Mouse (Mus musculus) embryonic facial prominence, embryonic 12.5 days (tissue): ENCODE measurements around the gene Elmo1. TPM values are rescaled to one million over a fixed set of nuclear protein-coding genes. Genes with fewer than 3 reads are reported as not detected.

Source experiments
- ATAC-seq: fragments of 200-750 bp; cut with Nextera tagmentation; 2 replicates; pipeline ENCODE4 v1.8.0; 2017; ENCODE audit not compliant: insufficient number of reproducible peaks, insufficient read depth, low FRiP score, low TSS enrichment
- H3K27ac ChIP-seq: fragments of 300-500 bp; sonication (generic); 2 replicates; pipeline ENCODE4 v1.5.1; 2016; ENCODE audit warnings: mild to moderate bottlenecking
- H3K27me3 ChIP-seq: fragments of 300-500 bp; sonication (generic); 2 replicates; pipeline ENCODE4 v1.6.1; 2016; ENCODE audit warnings: mild to moderate bottlenecking, moderate library complexity
- H3K36me3 ChIP-seq: fragments of 300-500 bp; sonication (generic); 2 replicates; pipeline ENCODE4 v1.6.1; 2016; ENCODE audit warnings: mild to moderate bottlenecking
- H3K4me1 ChIP-seq: fragments of 300-500 bp; sonication (generic); 2 replicates; pipeline ENCODE4 v1.6.1; 2016
- H3K4me2 ChIP-seq: fragments of 300-500 bp; sonication (generic); replicated peaks from 2 replicates; pipeline ENCODE4 v1.6.1; 2016; ENCODE audit warnings: mild to moderate bottlenecking, moderate library complexity
- H3K4me3 ChIP-seq: fragments of 300-500 bp; sonication (generic); 2 replicates; pipeline ENCODE4 v1.5.1; 2016; ENCODE audit warnings: mild to moderate bottlenecking
- H3K9ac ChIP-seq: fragments of 300-500 bp; sonication (generic); 2 replicates; pipeline ENCODE4 v1.6.1; 2016; ENCODE audit warnings: mild to moderate bottlenecking, moderate library complexity
- H3K9me3 ChIP-seq: fragments of 300-500 bp; sonication (generic); 2 replicates; pipeline ENCODE4 v1.6.1; 2016; ENCODE audit warnings: mild to moderate bottlenecking, moderate library complexity
- whole genome bisulfite sequencing: fragments of 180-500 bp; shearing (Covaris S2); methylation state at CpG from one replicate; pipeline ENCODE4 v1.1.7; 2016; 5-methylcytosine and 5-hydroxymethylcytosine counted together
- polyA plus RNA-seq: library from polyadenylated mRNA; unstranded; fragments of >200 nt; fragmentation: Nextera tagmentation; extraction: Ambion mirVana; gene quantifications from 2 replicates; pipeline ENCODE4 v1.2.1, GENCODE M21; 2016

Gene Elmo1
- polyA plus RNA-seq, 1 experiment from 2014 or later, result 11.1 TPM

DNA sequence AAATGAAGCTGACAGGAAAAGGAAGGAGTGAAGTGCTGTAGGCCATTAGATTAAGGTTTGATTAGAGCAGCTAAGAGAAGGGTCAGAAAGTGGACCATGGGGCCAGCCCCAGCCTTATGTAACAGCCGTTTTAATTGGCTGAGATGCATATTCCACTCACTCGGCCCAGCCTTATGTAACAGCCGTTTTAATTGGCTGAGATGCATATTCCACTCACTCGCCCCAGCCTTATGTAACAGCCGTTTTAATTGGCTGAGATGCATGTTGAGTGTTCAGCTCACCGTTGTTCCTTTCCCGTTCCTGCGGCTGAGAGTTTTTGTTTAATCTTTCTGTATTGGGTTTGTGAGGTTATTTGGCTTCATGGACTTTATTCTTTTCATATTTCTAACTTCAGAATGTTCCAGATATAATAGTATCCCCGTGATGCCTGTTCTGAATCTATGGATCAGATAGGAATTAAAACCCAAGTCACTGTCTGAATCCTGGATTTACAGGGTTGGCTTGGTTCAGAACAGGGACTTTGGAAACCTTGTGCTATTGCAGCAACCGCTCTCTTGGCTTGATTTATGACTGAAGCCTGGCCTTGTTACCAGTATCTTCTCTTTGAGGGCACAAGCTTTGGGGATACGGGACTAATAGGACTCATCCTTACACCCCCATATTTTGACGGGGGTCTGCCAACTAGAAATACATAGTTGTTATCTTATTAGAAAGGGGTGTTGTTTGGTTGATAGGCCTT lies 114.8 kb downstream of the Elmo1 start:
- H3K4me1 ChIP-seq, result no peaks in the 10 kb centered on the region
- no peak overlapping the region for H3K4me2 ChIP-seq
- H3K27me3 ChIP-seq, result no peaks in the 10 kb centered on the region
- H3K36me3 ChIP-seq, result no peaks in the 10 kb centered on the region
- no peaks in the 10 kb centered on the region for H3K9me3 ChIP-seq
- H3K27ac ChIP-seq, result no peak overlapping the region
- 88% methylated on average over 12 of the region's 12 CpGs for WGBS
- no peak for ATAC-seq
- no peak overlapping the region for H3K4me3 ChIP-seq
- H3K9ac ChIP-seq, result no peak overlapping the region

DNA sequence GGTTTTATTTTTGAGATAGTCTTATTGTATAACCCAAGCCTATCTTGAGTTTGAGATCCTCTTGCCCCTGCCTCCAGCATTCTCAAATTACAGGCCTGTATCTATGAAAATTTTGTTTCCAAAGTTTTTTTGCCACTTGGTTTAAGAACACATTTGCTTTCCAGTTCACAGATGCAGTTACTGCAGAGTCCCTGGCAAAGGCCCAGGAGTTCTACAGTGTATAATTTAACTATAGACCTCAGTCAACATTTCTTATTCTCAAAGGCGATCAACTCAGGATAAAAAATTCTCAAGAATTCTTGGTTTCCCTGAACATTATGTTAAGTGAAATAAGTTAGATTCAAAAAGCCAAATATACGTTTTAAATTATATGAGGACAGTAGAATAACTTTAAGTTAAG lies 115.3 kb downstream of the Elmo1 start:
- no peak overlapping the region for H3K4me3 ChIP-seq
- H3K4me2 ChIP-seq, result no peak overlapping the region
- no peak overlapping the region for H3K9ac ChIP-seq
- H3K36me3 ChIP-seq, result no peaks in the 10 kb centered on the region
- H3K27ac ChIP-seq, result no peak overlapping the region
- H3K9me3 ChIP-seq, result no peaks in the 10 kb centered on the region
- no peaks in the 10 kb centered on the region for H3K27me3 ChIP-seq
- 87% methylated on average over 2 of the region's 2 CpGs for WGBS
- no peak for ATAC-seq
- H3K4me1 ChIP-seq, result no peaks in the 10 kb centered on the region

DNA sequence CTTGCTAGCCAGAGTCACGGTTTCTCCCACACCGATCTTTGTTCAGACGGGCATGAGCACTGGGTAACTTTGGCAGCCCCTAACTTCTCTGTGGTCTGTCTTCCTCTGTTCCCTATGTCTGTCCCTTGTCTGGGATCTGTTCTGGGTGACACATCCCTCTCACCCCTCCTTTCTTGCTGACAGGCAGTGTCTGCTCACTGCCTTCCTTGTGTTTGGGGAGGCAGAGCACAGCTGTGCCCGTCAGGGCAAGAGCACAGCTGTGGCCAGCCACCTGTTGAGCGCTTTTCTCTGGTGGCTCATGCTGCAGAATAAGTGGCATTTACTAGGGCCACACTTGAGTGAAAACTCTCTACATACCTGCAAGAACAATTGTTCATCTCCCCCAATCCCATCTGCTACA lies 116.7 kb downstream of the Elmo1 start:
- Histone ChIP-seq H3K27ac (no peak overlapping the region), H3K9ac (no peak overlapping the region), H3K4me3 (no peak overlapping the region), H3K9me3 (no peaks in the 10 kb centered on the region), H3K27me3 (no peaks in the 10 kb centered on the region), H3K4me2 (no peak overlapping the region), H3K36me3 (no peaks in the 10 kb centered on the region), H3K4me1 (no peaks in the 10 kb centered on the region)
- ATAC-seq, result no peak
- 71% methylated on average over 5 of the region's 5 CpGs for WGBS

DNA sequence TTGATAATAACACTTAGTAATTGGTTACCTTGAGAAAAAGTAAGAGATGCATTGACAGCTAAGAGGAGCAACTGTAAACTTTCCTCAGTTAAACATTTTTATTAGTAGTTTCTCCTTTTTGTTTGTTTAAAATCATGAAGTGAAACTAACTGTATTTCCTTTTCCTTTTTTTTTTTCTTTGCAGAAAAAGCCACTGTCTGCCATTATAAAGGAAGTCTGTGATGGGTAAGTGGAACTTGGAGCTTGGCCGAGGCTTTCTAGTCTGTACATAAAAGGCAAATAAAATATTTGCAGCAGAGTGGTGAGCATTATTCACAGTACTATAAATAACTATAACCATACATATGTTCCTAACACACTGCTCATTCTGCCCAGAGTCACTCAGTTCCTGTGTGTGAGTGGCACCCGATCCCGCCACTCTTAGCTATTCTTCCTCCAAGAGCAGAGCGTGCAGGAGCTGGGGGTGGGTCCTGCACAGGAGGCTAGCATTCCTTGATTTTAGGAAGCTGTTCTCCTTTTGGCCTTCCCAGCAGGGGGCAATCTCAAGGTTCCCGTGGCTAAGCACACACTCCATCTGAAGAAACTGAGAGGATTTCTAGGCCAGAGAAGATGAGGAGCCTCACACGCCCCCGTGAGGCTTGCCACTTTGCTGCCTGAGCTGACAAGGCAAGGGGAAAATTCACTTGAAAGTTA lies 117.7 kb downstream of the Elmo1 start:
- Histone ChIP-seq H3K36me3 (no peaks in the 10 kb centered on the region), H3K27ac (no peak overlapping the region), H3K9me3 (no peaks in the 10 kb centered on the region), H3K4me1 (no peaks in the 10 kb centered on the region), H3K9ac (no peak overlapping the region), H3K4me2 (no peak overlapping the region), H3K27me3 (no peaks in the 10 kb centered on the region), H3K4me3 (no peak overlapping the region)
- WGBS, result 52% methylated on average over 7 of the region's 7 CpGs
- no peak for ATAC-seq

DNA sequence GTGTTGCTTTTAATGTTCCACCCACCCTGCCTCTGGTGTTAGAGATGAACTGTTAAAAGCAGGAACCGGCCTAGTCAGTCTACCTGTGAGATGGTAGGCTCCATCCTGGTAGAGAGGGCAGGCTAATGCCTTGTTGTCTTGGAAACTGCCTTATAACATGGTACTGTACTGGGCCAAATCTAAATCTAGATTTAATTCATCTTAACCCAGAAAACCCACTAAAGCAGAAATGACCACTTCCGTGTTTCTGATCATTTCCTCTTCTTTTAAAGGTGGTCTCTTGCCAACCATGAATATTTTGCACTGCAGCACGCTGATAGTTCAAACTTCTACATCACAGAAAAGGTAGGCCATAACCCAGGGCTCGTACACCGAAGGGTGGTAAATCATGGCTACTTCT lies 118.5 kb downstream of the Elmo1 start:
- Histone ChIP-seq H3K9ac (no peak overlapping the region), H3K4me3 (no peak overlapping the region), H3K4me1 (no peaks in the 10 kb centered on the region), H3K9me3 (no peaks in the 10 kb centered on the region), H3K27me3 (no peaks in the 10 kb centered on the region), H3K4me2 (no peak overlapping the region), H3K27ac (no peak overlapping the region), H3K36me3 (no peaks in the 10 kb centered on the region)
- no peak for ATAC-seq
- 92% methylated on average over 5 of the region's 5 CpGs for WGBS

DNA sequence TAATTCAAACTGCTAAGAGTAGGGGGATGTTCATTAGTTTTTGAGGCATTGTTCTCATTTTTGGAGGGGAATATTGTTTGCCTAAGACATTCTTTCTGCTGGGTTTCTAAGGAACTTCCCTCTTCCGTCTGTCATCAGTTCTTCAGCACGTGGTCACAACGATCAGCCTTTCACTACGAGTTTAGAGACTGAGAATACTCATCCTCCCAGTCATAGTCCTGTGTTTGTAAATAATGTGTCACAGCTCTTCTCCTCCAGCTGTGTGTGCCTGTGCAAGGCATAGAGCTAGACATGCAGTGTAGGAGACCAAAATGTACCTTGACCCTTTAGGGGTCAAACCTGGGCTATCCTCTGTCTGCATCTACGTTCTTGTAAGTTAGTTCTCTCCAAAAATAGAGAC lies 121.4 kb downstream of the Elmo1 start:
- ATAC-seq, result no peak
- no peak overlapping the region for H3K9ac ChIP-seq
- no peak overlapping the region for H3K4me2 ChIP-seq
- H3K9me3 ChIP-seq, result no peaks in the 10 kb centered on the region
- H3K4me1 ChIP-seq, result no peaks in the 10 kb centered on the region
- no peaks in the 10 kb centered on the region for H3K27me3 ChIP-seq
- WGBS, result 75% methylated on average over 5 of the region's 5 CpGs
- H3K27ac ChIP-seq, result no peak overlapping the region
- H3K36me3 ChIP-seq, result no peaks in the 10 kb centered on the region
- H3K4me3 ChIP-seq, result no peak overlapping the region

DNA sequence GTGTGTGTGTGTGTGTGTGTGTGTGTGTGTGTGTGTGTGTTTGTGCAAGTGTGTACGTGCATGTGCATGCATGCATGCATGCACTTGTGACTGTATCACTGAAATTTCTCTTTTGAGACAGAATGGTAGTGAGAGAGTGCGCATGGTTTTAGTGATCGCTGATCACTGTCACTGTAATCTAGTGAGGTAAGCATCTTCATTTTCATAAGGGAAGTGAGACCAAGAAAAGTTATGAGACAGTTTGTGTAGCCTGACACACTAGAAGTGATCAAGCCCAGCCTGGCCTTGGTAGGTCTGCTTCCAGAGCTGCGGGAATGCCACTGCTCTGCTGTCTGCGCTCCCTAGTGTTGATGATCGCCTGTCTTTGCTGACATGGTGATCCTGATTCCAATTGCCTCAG lies 122.3 kb downstream of the Elmo1 start:
- Histone ChIP-seq H3K4me3 (no peak overlapping the region), H3K4me2 (no peak overlapping the region), H3K36me3 (no peaks in the 10 kb centered on the region), H3K9me3 (no peaks in the 10 kb centered on the region), H3K27me3 (no peaks in the 10 kb centered on the region), H3K27ac (no peak overlapping the region), H3K9ac (no peak overlapping the region), H3K4me1 (no peaks in the 10 kb centered on the region)
- WGBS, result 87% methylated on average over 6 of the region's 6 CpGs
- ATAC-seq, result no peak

DNA sequence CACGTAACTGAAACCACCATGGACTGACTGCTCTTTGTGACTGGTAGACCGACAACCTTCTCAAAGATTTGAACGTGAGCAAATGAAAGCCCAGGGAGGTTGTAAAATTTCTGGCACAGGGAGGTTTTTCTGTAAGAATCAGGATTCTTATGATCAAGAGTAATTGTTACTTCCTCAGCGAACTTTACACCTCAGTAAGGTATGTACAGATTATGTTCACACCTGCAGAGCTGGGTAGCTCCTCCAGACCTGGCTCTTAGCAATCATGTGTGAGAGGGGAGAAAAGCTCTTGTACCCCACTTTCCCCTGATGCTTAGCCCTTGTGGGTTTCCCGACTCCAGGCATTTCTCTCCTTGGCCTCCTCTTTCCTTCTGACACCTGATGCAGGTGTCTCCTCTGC lies 123.5 kb downstream of the Elmo1 start:
- Histone ChIP-seq H3K9ac (no peak overlapping the region), H3K4me2 (no peak overlapping the region), H3K4me3 (no peak overlapping the region), H3K4me1 (peaks cover 5% of the 10 kb centered on the region; the same call in 1 of the 2 replicates), H3K27ac (no peak overlapping the region), H3K36me3 (no peaks in the 10 kb centered on the region), H3K9me3 (no peaks in the 10 kb centered on the region), H3K27me3 (no peaks in the 10 kb centered on the region)
- 72% methylated on average over 5 of the region's 5 CpGs for WGBS
- no peak for ATAC-seq

DNA sequence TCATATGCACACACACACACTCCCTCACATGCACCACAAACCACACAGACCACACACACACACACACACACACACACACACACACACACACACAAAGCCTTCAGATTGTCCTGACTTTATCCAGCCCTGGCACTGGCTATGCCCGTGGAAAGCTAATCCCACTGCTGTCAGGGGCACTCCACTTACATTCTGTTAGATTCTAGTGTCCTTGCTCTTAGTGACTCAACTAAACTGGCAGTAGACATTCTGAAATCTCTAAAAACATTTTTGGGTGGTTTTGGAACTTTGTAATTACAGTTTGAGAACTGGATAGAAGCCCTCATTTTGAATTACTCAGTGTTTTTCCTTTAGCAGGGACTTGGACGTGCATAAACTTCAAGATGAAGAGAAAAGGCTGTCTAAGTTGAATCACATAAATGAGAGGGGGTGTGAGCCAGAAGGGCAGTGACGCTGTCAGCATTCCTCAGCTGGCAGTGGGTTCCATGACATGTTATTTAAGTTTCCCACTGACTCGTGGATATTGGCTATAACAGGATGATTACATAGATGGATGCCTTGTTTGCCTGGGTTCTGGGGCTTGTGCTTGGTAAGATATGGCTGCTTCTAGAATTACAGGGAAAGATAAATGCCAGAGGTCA lies 127.2 kb downstream of the Elmo1 start:
- no peak for ATAC-seq
- H3K27ac ChIP-seq, result no peak overlapping the region
- H3K4me1 ChIP-seq, result peaks cover 5% of the 10 kb centered on the region; the same call in 1 of the 2 replicates
- H3K4me2 ChIP-seq, result no peak overlapping the region
- 56% methylated on average over 4 of the region's 4 CpGs for whole genome bisulfite sequencing
- no peak overlapping the region for H3K4me3 ChIP-seq
- no peaks in the 10 kb centered on the region for H3K27me3 ChIP-seq
- H3K9ac ChIP-seq, result no peak overlapping the region
- no peaks in the 10 kb centered on the region for H3K36me3 ChIP-seq
- no peaks in the 10 kb centered on the region for H3K9me3 ChIP-seq

DNA sequence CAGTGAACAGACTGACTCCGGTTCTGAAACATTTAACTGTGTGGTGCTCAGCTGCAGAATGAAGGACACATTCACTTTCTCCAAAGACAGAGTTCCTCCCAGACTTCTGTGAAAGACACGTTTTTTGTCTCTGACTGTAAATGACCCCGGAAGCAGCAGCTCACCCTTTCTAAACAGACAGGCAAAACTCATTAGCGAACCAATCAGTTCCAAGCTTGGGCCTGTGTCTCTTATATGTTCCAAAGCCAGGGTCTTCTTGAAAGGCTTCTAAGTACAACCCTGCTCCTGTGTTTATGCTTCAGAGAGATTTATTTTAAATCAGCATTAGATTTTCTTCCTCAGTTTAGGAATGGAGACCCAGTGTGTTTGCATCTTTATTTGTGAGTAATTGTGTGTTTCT lies 127.7 kb downstream of the Elmo1 start:
- 56% methylated on average over 4 of the region's 4 CpGs for WGBS
- H3K27ac ChIP-seq, result no peak overlapping the region
- no peak for ATAC-seq
- H3K36me3 ChIP-seq, result no peaks in the 10 kb centered on the region
- H3K4me1 ChIP-seq, result peaks cover 5% of the 10 kb centered on the region; the same call in 1 of the 2 replicates
- H3K9me3 ChIP-seq, result no peaks in the 10 kb centered on the region
- no peaks in the 10 kb centered on the region for H3K27me3 ChIP-seq
- no peak overlapping the region for H3K9ac ChIP-seq
- no peak overlapping the region for H3K4me2 ChIP-seq
- H3K4me3 ChIP-seq, result no peak overlapping the region

DNA sequence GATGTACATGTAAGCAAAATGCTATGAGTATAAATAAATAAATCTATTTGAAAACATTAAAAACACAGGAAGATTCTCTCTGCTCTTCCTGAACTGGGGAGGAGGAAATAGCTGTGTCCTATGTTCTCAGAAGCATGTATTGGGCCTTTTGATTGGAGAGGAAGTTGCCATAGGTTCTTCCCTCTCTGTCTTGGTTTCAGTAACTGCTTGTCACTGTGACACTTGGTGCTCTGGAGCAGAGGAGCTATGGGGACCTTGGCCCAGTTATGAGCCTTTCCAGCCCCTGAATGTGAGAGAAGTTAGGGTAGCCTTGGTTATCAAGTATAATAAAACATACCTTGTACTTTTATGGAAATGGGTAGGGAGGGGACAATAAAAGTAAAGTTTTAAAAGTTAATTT lies 130.0 kb downstream of the Elmo1 start:
- Histone ChIP-seq H3K36me3 (no peaks in the 10 kb centered on the region), H3K27ac (no peak overlapping the region), H3K4me1 (peaks cover 5% of the 10 kb centered on the region; the same call in 1 of the 2 replicates)

More for the DNA sequence above, 130.0 kb downstream of the Elmo1 start:
- Histone ChIP-seq H3K4me2 (no peak overlapping the region), H3K4me3 (no peak overlapping the region), H3K27me3 (no peaks in the 10 kb centered on the region), H3K9ac (no peak overlapping the region), H3K9me3 (no peaks in the 10 kb centered on the region)
- ATAC-seq, result no peak
